Mouse (Mus musculus) CH12.LX (cell line): ENCODE measurements at regions not wholly inside any gene's neighbourhood (a gene's known extent, or its start where the extent isn't known, plus 50 kb on each side); places are given as distances from the start of the nearest gene placed in this dataset.

Experiments used
- DNase-seq: peaks from one replicate; pipeline ENCODE4 v3.0.0-alpha.2; 2013; ENCODE audit errors: extremely low read depth
- H3K27ac ChIP-seq: 2 replicates; pipeline ENCODE4 v1.5.1; 2012; ENCODE audit warnings: low read depth, mild to moderate bottlenecking, control low read depth, moderate library complexity; ENCODE audit not compliant: insufficient read depth
- H3K27me3 ChIP-seq: replicated peaks from 2 replicates; pipeline ENCODE3; 2012; ENCODE audit warnings: inconsistent platforms
- H3K36me3 ChIP-seq, 2 experiments: replicated peaks in 1 of 2; 2 replicates each; pipeline versions ENCODE3 to v1.6.1; 2012; ENCODE audit warnings: inconsistent platforms in 1 of 2, low read length in 1 of 2, mild to moderate bottlenecking in 1 of 2, mixed read lengths in 1 of 2, moderate library complexity in 1 of 2; ENCODE audit not compliant: control insufficient read depth in 1 of 2, insufficient read depth in 1 of 2
- H3K4me1 ChIP-seq, 2 experiments: 2 replicates each; pipeline ENCODE4 v1.6.1; 2012; ENCODE audit warnings: inconsistent platforms in 1 of 2, moderate library complexity in 1 of 2; ENCODE audit not compliant: insufficient read depth in 2 of 2, control insufficient read depth in 1 of 2
- H3K4me2 ChIP-seq: 2 replicates; pipeline ENCODE4 v1.6.1; 2012; ENCODE audit warnings: low read depth, mild to moderate bottlenecking, control low read depth; ENCODE audit not compliant: poor library complexity, insufficient read depth, severe bottlenecking
- H3K4me3 ChIP-seq, 3 experiments: fragments of 150-350 bp in 1 of 3; sonication (generic) in 1 of 3; replicated peaks in 1 of 3; 2 replicates each; pipeline versions ENCODE3 to v1.5.1; 2011 to 2012; ENCODE audit warnings: low read depth in 2 of 3, low read length in 2 of 3, mild to moderate bottlenecking in 2 of 3, moderate library complexity in 2 of 3, control low read depth in 1 of 3, improper control_type of control experiment in 1 of 3, inconsistent platforms in 1 of 3, mixed read lengths in 1 of 3; ENCODE audit not compliant: poor library complexity in 1 of 3
- H3K79me2 ChIP-seq: replicated peaks from 2 replicates; pipeline ENCODE4 v1.6.1; 2012; ENCODE audit warnings: mild to moderate bottlenecking, moderate library complexity; ENCODE audit not compliant: control insufficient read depth, poor library complexity, insufficient read depth, severe bottlenecking; ENCODE audit errors: extremely low read depth
- H3K9ac ChIP-seq: 2 replicates; pipeline ENCODE4 v1.6.1; 2012; ENCODE audit warnings: low read depth, mild to moderate bottlenecking, control low read depth, moderate library complexity; ENCODE audit not compliant: insufficient read depth
- H3K9me3 ChIP-seq: replicated peaks from 2 replicates; pipeline ENCODE3; 2012; ENCODE audit warnings: low read length, inconsistent platforms, mixed read lengths
- ELF1 ChIP-seq: IDR thresholded peaks from 2 replicates; pipeline ENCODE4 v1.6.1; 2014; ENCODE audit warnings: low read depth, mild to moderate bottlenecking, inconsistent platforms, low read length, improper control_type of control experiment
- EP300 ChIP-seq: IDR thresholded peaks from 2 replicates; pipeline ENCODE4 v1.6.1; 2011; ENCODE audit warnings: low read length, improper control_type of control experiment
- IRF4 ChIP-seq: IDR thresholded peaks from 2 replicates; pipeline ENCODE4 v1.6.1; 2014; ENCODE audit warnings: low read depth, mild to moderate bottlenecking, inconsistent platforms, low read length, improper control_type of control experiment
- JUN ChIP-seq: IDR thresholded peaks from 2 replicates; pipeline ENCODE4 v1.6.1; 2011; ENCODE audit warnings: low read depth, mild to moderate bottlenecking, low read length, improper control_type of control experiment, moderate library complexity; ENCODE audit not compliant: insufficient read depth
- JUND ChIP-seq: conservative IDR thresholded peaks from 2 replicates; pipeline ENCODE4 v1.6.1; 2011; ENCODE audit warnings: low read depth, low read length, improper control_type of control experiment
- KAT2A ChIP-seq: IDR thresholded peaks from 2 replicates; pipeline ENCODE4 v1.6.1; 2012; ENCODE audit warnings: low read length, improper control_type of control experiment, inconsistent platforms; ENCODE audit not compliant: insufficient replicate concordance
- MAFK ChIP-seq: IDR thresholded peaks from 2 replicates; pipeline ENCODE4 v1.6.1; 2011; ENCODE audit warnings: low read length, improper control_type of control experiment; ENCODE audit not compliant: insufficient replicate concordance
- MAX ChIP-seq: IDR thresholded peaks from 2 replicates; pipeline ENCODE4 v1.6.1; 2011; ENCODE audit warnings: low read length, improper control_type of control experiment
- MAZ ChIP-seq: IDR thresholded peaks from 2 replicates; pipeline ENCODE4 v1.6.1; 2012; ENCODE audit warnings: low read depth, mild to moderate bottlenecking, inconsistent platforms, low read length, improper control_type of control experiment, moderate library complexity
- MXI1 ChIP-seq: IDR thresholded peaks from 2 replicates; pipeline ENCODE4 v1.6.1; 2011; ENCODE audit warnings: mild to moderate bottlenecking, low read depth, low read length, improper control_type of control experiment
- NELFE ChIP-seq: IDR thresholded peaks from 2 replicates; pipeline ENCODE4 v1.6.1; 2011; ENCODE audit warnings: low read depth, low read length, improper control_type of control experiment
- NRF1 ChIP-seq: IDR thresholded peaks from 2 replicates; pipeline ENCODE4 v1.6.1; 2014; ENCODE audit warnings: low read depth, mild to moderate bottlenecking, inconsistent platforms, low read length, improper control_type of control experiment, moderate library complexity
- PAX5 ChIP-seq: IDR thresholded peaks from 2 replicates; pipeline ENCODE4 v1.6.1; 2012; ENCODE audit warnings: low read length, inconsistent platforms, mixed read lengths
- POLR2A ChIP-seq: IDR thresholded peaks from 2 replicates; pipeline ENCODE4 v1.6.1; 2011; ENCODE audit warnings: low read depth, mild to moderate bottlenecking, improper control_type of control experiment, low read length
- POLR2AphosphoS2 ChIP-seq: IDR thresholded peaks from 2 replicates; pipeline ENCODE4 v1.6.1; 2011; ENCODE audit warnings: low read depth, low read length, improper control_type of control experiment
- RAD21 ChIP-seq: IDR thresholded peaks from 2 replicates; pipeline ENCODE4 v1.6.1; 2011; ENCODE audit warnings: low read depth, mild to moderate bottlenecking, low read length, improper control_type of control experiment, moderate library complexity
- SIN3A ChIP-seq: IDR thresholded peaks from 2 replicates; pipeline ENCODE4 v1.6.1; 2012; ENCODE audit warnings: low read length, improper control_type of control experiment, inconsistent platforms
- TCF12 ChIP-seq: IDR thresholded peaks from 2 replicates; pipeline ENCODE4 v1.6.1; 2014; ENCODE audit warnings: low read depth, mild to moderate bottlenecking, inconsistent platforms, low read length, improper control_type of control experiment
- UBTF ChIP-seq: IDR thresholded peaks from 2 replicates; pipeline ENCODE4 v1.6.1; 2012; ENCODE audit warnings: low read depth, mild to moderate bottlenecking, inconsistent platforms, low read length, improper control_type of control experiment, moderate library complexity
- USF1 ChIP-seq: IDR thresholded peaks from 2 replicates; pipeline ENCODE4 v1.6.1; 2014; ENCODE audit warnings: low read depth, mild to moderate bottlenecking, inconsistent platforms, low read length, improper control_type of control experiment
- USF2 ChIP-seq: conservative IDR thresholded peaks from 2 replicates; pipeline ENCODE4 v1.6.1; 2011; ENCODE audit warnings: low read depth, low read length, improper control_type of control experiment
- ZMIZ1 ChIP-seq: IDR thresholded peaks from 2 replicates; pipeline ENCODE4 v1.6.1; 2012; ENCODE audit warnings: low read depth, mild to moderate bottlenecking, inconsistent platforms, low read length, improper control_type of control experiment
- ZNF384 ChIP-seq: IDR thresholded peaks from 2 replicates; pipeline ENCODE4 v1.6.1; 2012; ENCODE audit warnings: low read depth, low read length, improper control_type of control experiment, inconsistent platforms
- dilution Hi-C: fragments of 300-500 bp; cut with MboI; formaldehyde crosslinking; loops from 2 replicates; pipeline ENCODE4 v1.14.3; 2020; ENCODE audit warnings: low sequenced_read_pairs; ENCODE audit not compliant: extremely low pct_unique_long_range_greater_than_20kb, extremely low pct_ligation_motif_present
- in situ Hi-C: fragments of 300-500 bp; cut with MboI; formaldehyde crosslinking; loops from 3 replicates; pipeline ENCODE4 v1.14.3; 2019; ENCODE audit warnings: low sequenced_read_pairs, low pct_ligation_motif_present, low pct_unique_long_range_greater_than_20kb, mixed read lengths

- TF ChIP-seq EP300 (no peak), IRF4 (no peak), NRF1 (no peak), UBTF (no peak), MXI1 (no peak), JUN (no peak), PAX5 (no peak)
- DNase-seq: no peak
- no peaks in the 10 kb centered on the region for H3K79me2 ChIP-seq
- H3K9ac ChIP-seq: no peak overlapping the region
- no peak overlapping the region for H3K4me3 ChIP-seq
- in situ Hi-C loops (no loop called here), dilution Hi-C loops (no loop called here)
- H3K4me2 ChIP-seq: no peak overlapping the region
- H3K4me1 ChIP-seq: no peaks in the 10 kb centered on the region
- H3K36me3 ChIP-seq: no peaks in the 10 kb centered on the region
- no peak overlapping the region for H3K27ac ChIP-seq
- H3K27me3 ChIP-seq: no peaks in the 10 kb centered on the region
- no peaks in the 10 kb centered on the region for H3K9me3 ChIP-seq
Measured at GRCm38 (mm10) chr4:4925741-4926140, 132.6 kb upstream of the Impad1 start.

GRCm38 (mm10) chr4:4920256-4920655, 127.1 kb upstream of the Impad1 start:
- TF ChIP-seq IRF4 (no peak), ZNF384 (no peak), ZMIZ1 (no peak), MAZ (no peak), USF1 (no peak), EP300 (no peak), POLR2AphosphoS2 (no peak), MXI1 (no peak), USF2 (no peak), NRF1 (no peak), MAX (no peak), POLR2A (no peak), KAT2A (no peak), SIN3A (no peak), RAD21 (no peak), TCF12 (no peak), MAFK (no peak), JUND (no peak), ELF1 (no peak), NELFE (no peak)
- dilution Hi-C loops: no loop called here
- H3K27me3 ChIP-seq: no peaks in the 10 kb centered on the region
- H3K4me3 ChIP-seq: no peak overlapping the region
- no peak overlapping the region for H3K4me2 ChIP-seq
- DNase-seq: no peak
- no peak overlapping the region for H3K27ac ChIP-seq
- no peaks in the 10 kb centered on the region for H3K36me3 ChIP-seq
- H3K79me2 ChIP-seq: no peaks in the 10 kb centered on the region
- in situ Hi-C loops: no loop called here
- peaks cover 2% of the 10 kb centered on the region for H3K9me3 ChIP-seq
- no peaks in the 10 kb centered on the region for H3K4me1 ChIP-seq
- no peak overlapping the region for H3K9ac ChIP-seq
